Mouse (Mus musculus) cerebellum, adult 2 months (tissue): Measurements from ENCODE around the gene Ntm.

Source experiments
- CTCF ChIP-seq: fragments of 200-500 bp; IDR thresholded peaks from 2 replicates; pipeline ENCODE4 v1.5.1; 2011; ENCODE audit warnings: low read depth, mild to moderate bottlenecking, control low read depth, low read length, moderate library complexity, borderline replicate concordance; ENCODE audit not compliant: insufficient read depth
- POLR2A ChIP-seq: fragments of 200-500 bp; IDR thresholded peaks from 2 replicates; pipeline ENCODE4 v1.6.1; 2011; ENCODE audit warnings: low read length, control low read depth, borderline replicate concordance; ENCODE audit not compliant: insufficient read depth

- TF ChIP-seq CTCF (no peak), POLR2A (no peak)
Observed at GRCm38 (mm10) chr9:29128416-29128815, 834.5 kb downstream of the Ntm start.
